In genomic region chr5:76416256-76416655, GRCm38 (mm10) we compare ENCODE assay signal across 30 mouse cellular contexts. TPM values are rescaled to one million over a fixed set of nuclear protein-coding genes. Genes with fewer than 3 reads are reported as not detected.
"Had no signal": no experiment of that assay in that cellular context is flagged by ENCODE, and none has a peak within 500 bp of the region (broad histone marks: within the 10 kb centered on the region; RNA-seq: fewer than 3 reads in every experiment).

No protein-coding gene starts in this region.

- H3K27me3 ChIP-seq: heart, embryonic 12.5 days; hindbrain, embryonic 12.5 days; intestine, embryonic 15.5 days; limb, embryonic 12.5 days; liver, embryonic 13.5 days; liver, embryonic 15.5 days had no signal

- H3K4me3 ChIP-seq: gastrocnemius, adult 2 months; heart, embryonic 10.5 days; heart, embryonic 12.5 days; hindbrain, embryonic 10.5 days; hindbrain, embryonic 12.5 days; intestine, embryonic 15.5 days; layer of hippocampus, adult 2 months; limb, embryonic 10.5 days; limb, embryonic 12.5 days; liver, embryonic 13.5 days; liver, embryonic 15.5 days had no signal

- DNase-seq: gastrocnemius, adult 2 months; gastrocnemius, postnatal 10 days; gastrocnemius, postnatal 25 days; heart, adult 18-20 months; heart, postnatal 10 days; heart, postnatal 4 days; kidney, adult 18-20 months; kidney, adult 8-10 months; kidney, postnatal 10 days; kidney, postnatal 25 days; kidney, postnatal 4 days; liver; liver, embryonic 13.5 days had no signal

- H3K4me2 ChIP-seq: heart, embryonic 12.5 days; hindbrain, embryonic 12.5 days; hindbrain, embryonic 14.5 days; intestine, embryonic 15.5 days; limb, embryonic 12.5 days; liver, embryonic 11.5 days; liver, embryonic 13.5 days; liver, embryonic 15.5 days had no signal

- H3K4me1 ChIP-seq: heart, embryonic 10.5 days; heart, embryonic 12.5 days; hindbrain, embryonic 10.5 days; hindbrain, embryonic 12.5 days; intestine, embryonic 15.5 days; limb, embryonic 10.5 days; liver, embryonic 13.5 days; liver, embryonic 15.5 days had no signal

- H3K9ac ChIP-seq: heart, embryonic 12.5 days; hindbrain, embryonic 12.5 days; hindbrain, embryonic 14.5 days; intestine, embryonic 15.5 days; limb, embryonic 12.5 days; liver, embryonic 13.5 days; liver, embryonic 15.5 days had no signal

- ATAC-seq: hindbrain, embryonic 16.5 days; inflammation-experienced regulatory T-cells, adult 6 months; intestine, embryonic 15.5 days; intestine, postnatal 0 days had no signal

- H3K9me3 ChIP-seq: heart, embryonic 10.5 days; heart, embryonic 12.5 days; hindbrain, embryonic 10.5 days; hindbrain, embryonic 12.5 days; intestine, embryonic 15.5 days; limb, embryonic 10.5 days; limb, embryonic 12.5 days; liver, embryonic 13.5 days; liver, embryonic 15.5 days had no signal

- H3K27ac ChIP-seq: gastrocnemius, adult 2 months; heart, embryonic 10.5 days; hindbrain, embryonic 10.5 days; hindbrain, embryonic 12.5 days; hindbrain, embryonic 14.5 days; intestine, embryonic 15.5 days; layer of hippocampus, adult 2 months; limb, embryonic 10.5 days; limb, embryonic 12.5 days; liver, embryonic 13.5 days; liver, embryonic 15.5 days had no signal

- H3K36me3 ChIP-seq: heart, embryonic 10.5 days; heart, embryonic 12.5 days; hindbrain, embryonic 10.5 days; hindbrain, embryonic 12.5 days; intestine, embryonic 15.5 days; limb, embryonic 10.5 days; limb, embryonic 12.5 days; liver, embryonic 13.5 days; liver, embryonic 15.5 days had no signal

RNA-seq across cellular contexts. Expression of gene Nmu, which starts 52.7 kb away (rescaled TPM):
- polyA plus RNA-seq: heart, embryonic 12.5 days; heart, embryonic 14.5 days; heart, embryonic 16.5 days; inflammation-experienced regulatory T-cells, adult 6 months; kidney, embryonic 16.5 days; liver, embryonic 11.5 days; liver, embryonic 13.5 days; liver, embryonic 15.5 days had no signal
